Mouse (Mus musculus) MEL (cell line): ENCODE measurements around the gene Acss3. TPM values are rescaled to one million over a fixed set of nuclear protein-coding genes. Genes with fewer than 3 reads are reported as not detected.

Source experiments
- DNase-seq: peaks from one replicate; pipeline ENCODE4 v3.0.0; 2011; ENCODE audit warnings: low read depth, low spot score
- H3K27ac ChIP-seq: 2 replicates; pipeline ENCODE4 v1.5.1; 2012; ENCODE audit warnings: low read depth, mild to moderate bottlenecking, control low read depth, low read length, moderate library complexity; ENCODE audit not compliant: control insufficient read depth
- H3K27me3 ChIP-seq, 2 experiments: fragments of 150-350 bp in 1 of 2; sonication (generic) in 1 of 2; 2 replicates each; pipeline ENCODE4 v1.6.1; 2012; ENCODE audit warnings: low read length in 2 of 2, mild to moderate bottlenecking in 2 of 2, improper control_type of control experiment in 1 of 2, moderate library complexity in 1 of 2; ENCODE audit not compliant: insufficient read depth in 2 of 2, control insufficient read depth in 1 of 2
- H3K36me3 ChIP-seq, 2 experiments: 2 replicates each; pipeline ENCODE4 v1.6.1; 2012 to 2014; ENCODE audit warnings: low read length in 2 of 2, improper control_type of control experiment in 1 of 2, inconsistent platforms in 1 of 2, mild to moderate bottlenecking in 1 of 2; ENCODE audit not compliant: insufficient read depth in 2 of 2, control insufficient read depth in 1 of 2
- H3K4me1 ChIP-seq, 2 experiments: fragments of 150-350 bp in 1 of 2; sonication (generic) in 1 of 2; 2 replicates each; pipeline ENCODE4 v1.6.1; 2012; ENCODE audit warnings: low read length in 2 of 2, improper control_type of control experiment in 1 of 2, mild to moderate bottlenecking in 1 of 2; ENCODE audit not compliant: insufficient read depth in 2 of 2, control insufficient read depth in 1 of 2
- H3K4me3 ChIP-seq, 2 experiments: fragments of 150-350 bp in 1 of 2; sonication (generic) in 1 of 2; 2 replicates each; pipeline ENCODE4 v1.5.1; 2012; ENCODE audit warnings: low read depth in 2 of 2, low read length in 2 of 2, mild to moderate bottlenecking in 2 of 2, moderate library complexity in 2 of 2, control low read depth in 1 of 2, improper control_type of control experiment in 1 of 2; ENCODE audit not compliant: control insufficient read depth in 1 of 2, insufficient read depth in 1 of 2
- H3K79me2 ChIP-seq: 2 replicates; pipeline ENCODE4 v1.6.1; 2012; ENCODE audit warnings: mild to moderate bottlenecking, low read length, moderate library complexity; ENCODE audit not compliant: control insufficient read depth, poor library complexity, insufficient read depth
- H3K9ac ChIP-seq: 2 replicates; pipeline ENCODE4 v1.6.1; 2012; ENCODE audit warnings: low read depth, mild to moderate bottlenecking, control low read depth, low read length, moderate library complexity; ENCODE audit not compliant: control insufficient read depth, poor library complexity, severe bottlenecking
- H3K9me3 ChIP-seq: fragments of 150-350 bp; sonication (generic); replicated peaks from 2 replicates; pipeline ENCODE4 v1.6.1; 2012; ENCODE audit warnings: mild to moderate bottlenecking, low read length, improper control_type of control experiment, moderate library complexity; ENCODE audit not compliant: insufficient read depth
- BHLHE40 ChIP-seq: IDR thresholded peaks from 2 replicates; pipeline ENCODE4 v1.6.1; 2012; ENCODE audit warnings: low read depth, mild to moderate bottlenecking, inconsistent platforms, low read length, improper control_type of control experiment, borderline replicate concordance
- CHD1 ChIP-seq: IDR thresholded peaks from 2 replicates; pipeline ENCODE4 v1.6.1; 2012; ENCODE audit warnings: low read depth, mild to moderate bottlenecking, inconsistent platforms, low read length, improper control_type of control experiment
- E2F4 ChIP-seq: IDR thresholded peaks from 2 replicates; pipeline ENCODE4 v1.6.1; 2011; ENCODE audit warnings: low read depth, low read length, improper control_type of control experiment, borderline replicate concordance
- GATA1 ChIP-seq: IDR thresholded peaks from 2 replicates; pipeline ENCODE4 v1.6.1; 2011; ENCODE audit warnings: low read depth, low read length, improper control_type of control experiment
- JUND ChIP-seq: IDR thresholded peaks from 2 replicates; pipeline ENCODE4 v1.6.1; 2011; ENCODE audit warnings: low read depth, mild to moderate bottlenecking, improper control_type of control experiment, low read length
- KAT2A ChIP-seq: conservative IDR thresholded peaks from 2 replicates; pipeline ENCODE4 v1.6.1; 2012; ENCODE audit warnings: low read depth, low read length, improper control_type of control experiment, inconsistent platforms
- MAFK ChIP-seq: IDR thresholded peaks from 2 replicates; pipeline ENCODE4 v1.6.1; 2011; ENCODE audit warnings: low read depth, mild to moderate bottlenecking, low read length, improper control_type of control experiment, borderline replicate concordance
- MAZ ChIP-seq: IDR thresholded peaks from 2 replicates; pipeline ENCODE4 v1.6.1; 2012; ENCODE audit warnings: low read depth, mild to moderate bottlenecking, inconsistent platforms, low read length, improper control_type of control experiment
- MEF2A ChIP-seq: IDR thresholded peaks from 2 replicates; pipeline ENCODE4 v1.6.1; 2014; ENCODE audit warnings: low read depth, mild to moderate bottlenecking, inconsistent platforms, low read length, improper control_type of control experiment; ENCODE audit not compliant: poor library complexity, insufficient replicate concordance, severe bottlenecking; ENCODE audit errors: extremely low read depth
- MXI1 ChIP-seq: IDR thresholded peaks from 2 replicates; pipeline ENCODE4 v1.6.1; 2011; ENCODE audit warnings: mild to moderate bottlenecking, low read depth, low read length, improper control_type of control experiment
- NRF1 ChIP-seq: IDR thresholded peaks from 2 replicates; pipeline ENCODE4 v1.6.1; 2014; ENCODE audit warnings: low read depth, mild to moderate bottlenecking, inconsistent platforms, low read length, improper control_type of control experiment, moderate library complexity; ENCODE audit not compliant: poor library complexity, insufficient read depth, severe bottlenecking
- RAD21 ChIP-seq: IDR thresholded peaks from 2 replicates; pipeline ENCODE4 v1.6.1; 2011; ENCODE audit warnings: mild to moderate bottlenecking, low read depth, low read length, improper control_type of control experiment
- SIN3A ChIP-seq: IDR thresholded peaks from 2 replicates; pipeline ENCODE4 v1.6.1; 2012; ENCODE audit warnings: low read length, improper control_type of control experiment, inconsistent platforms
- SMC3 ChIP-seq: IDR thresholded peaks from 2 replicates; pipeline ENCODE4 v1.6.1; 2011; ENCODE audit warnings: low read depth, low read length, improper control_type of control experiment
- TAL1 ChIP-seq: IDR thresholded peaks from 2 replicates; pipeline ENCODE4 v1.6.1; 2012; ENCODE audit warnings: mild to moderate bottlenecking, inconsistent platforms, low read length, moderate library complexity, mixed read lengths
- TBP ChIP-seq: IDR thresholded peaks from 2 replicates; pipeline ENCODE4 v1.8.0; 2011; ENCODE audit warnings: low read depth, low read length, improper control_type of control experiment
- ZMIZ1 ChIP-seq: IDR thresholded peaks from 2 replicates; pipeline ENCODE4 v1.6.1; 2012; ENCODE audit warnings: low read depth, mild to moderate bottlenecking, inconsistent platforms, low read length, improper control_type of control experiment, moderate library complexity
- polyA plus RNA-seq, 2 experiments: library from polyadenylated mRNA; stranded (reverse) in 1 of 2; unstranded in 1 of 2; fragments of >175 nt in 1 of 2; fragments of >200 nt in 1 of 2; gene quantifications; 2 replicates each; pipeline versions ENCODE4 v1.2.1 to v1.2.4; 2012; ENCODE audit warnings: low replicate concordance in 2 of 2, low read depth in 1 of 2; ENCODE audit not compliant: insufficient read length in 2 of 2, insufficient read depth in 1 of 2, missing spikeins in 1 of 2
- total RNA-seq: library from RNA; depleted of rRNA; stranded (reverse); fragments of 300-350 nt; gene quantifications from 2 replicates; pipeline ENCODE4 v1.2.3, GENCODE M21; 2012

The Acss3 gene
- total and polyA plus RNA-seq, 3 experiments: not detected

- H3K4me1 ChIP-seq: no peaks in the 10 kb centered on the region
- no peaks in the 10 kb centered on the region for H3K36me3 ChIP-seq
- TF ChIP-seq MAZ (no peak), MEF2A (no peak), KAT2A (no peak), SMC3 (no peak), MXI1 (no peak), BHLHE40 (no peak), TAL1 (no peak), JUND (no peak), MAFK (no peak), ZMIZ1 (no peak), SIN3A (no peak), GATA1 (no peak), CHD1 (no peak)
- TF ChIP-seq, all 39 proteins: peak for 0
- no peaks in the 10 kb centered on the region for H3K27me3 ChIP-seq
- H3K79me2 ChIP-seq: no peaks in the 10 kb centered on the region
- H3K27ac ChIP-seq: no peak overlapping the region
- no peak overlapping the region for H3K9ac ChIP-seq
- no peaks in the 10 kb centered on the region for H3K9me3 ChIP-seq
- no peak for DNase-seq
- H3K4me3 ChIP-seq: no peak overlapping the region
Observed at GRCm38 (mm10) chr10:106959026-106959425, 164.4 kb downstream of the Acss3 start.

DNA sequence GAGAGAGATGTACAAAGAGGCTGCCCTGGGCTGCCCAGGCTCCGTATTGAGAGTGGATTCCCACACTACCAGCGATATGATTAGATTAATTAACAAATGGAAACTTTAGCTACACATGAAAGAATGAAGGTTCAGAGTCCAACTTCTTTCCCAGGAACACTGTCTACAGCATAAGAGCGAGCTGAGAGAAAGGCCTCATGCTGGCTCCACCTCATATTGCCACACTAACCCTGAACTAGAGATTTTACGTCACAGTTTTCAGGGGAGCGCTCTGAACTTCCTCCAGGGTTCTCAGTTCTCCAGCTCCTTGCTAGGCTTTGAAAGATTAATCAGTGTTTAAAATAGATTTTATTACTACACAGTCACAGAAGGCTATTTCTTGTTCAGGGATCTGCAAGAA is 182.1 kb downstream of the Acss3 start:
- H3K9me3 ChIP-seq: no peaks in the 10 kb centered on the region
- H3K27me3 ChIP-seq: no peaks in the 10 kb centered on the region
- H3K27ac ChIP-seq: no peak overlapping the region
- H3K4me3 ChIP-seq: no peak overlapping the region
- no peaks in the 10 kb centered on the region for H3K4me1 ChIP-seq
- H3K79me2 ChIP-seq: no peaks in the 10 kb centered on the region
- no peaks in the 10 kb centered on the region for H3K36me3 ChIP-seq
- no peak for TF ChIP-seq MAZ
- TF ChIP-seq TBP: no peak
- TF ChIP-seq NRF1: no peak
- DNase-seq: no peak
- no peak overlapping the region for H3K9ac ChIP-seq

- Histone ChIP-seq H3K27ac (no peak overlapping the region), H3K36me3 (no peaks in the 10 kb centered on the region), H3K9me3 (no peaks in the 10 kb centered on the region), H3K9ac (no peak overlapping the region), H3K4me3 (no peak overlapping the region), H3K4me1 (no peaks in the 10 kb centered on the region), H3K79me2 (no peaks in the 10 kb centered on the region), H3K27me3 (no peaks in the 10 kb centered on the region)
- TF ChIP-seq E2F4 (no peak), RAD21 (no peak), MXI1 (no peak)
- DNase-seq: no peak
Observed at GRCm38 (mm10) chr10:106939441-106939840, 184.0 kb downstream of the Acss3 start.
